Mouse (Mus musculus) adrenal gland (tissue): ENCODE data around the gene Rft1.

ENCODE experiments used
- intact Hi-C: fragments of 180-260 bp; cut with DNase I; formaldehyde crosslinking; loops from one replicate; pipeline ENCODE4 v1.15.1; 2025
- long read RNA-seq, 2 experiments: library from polyadenylated mRNA; unstranded; transcript quantifications; one replicate each; pipeline ENCODE4 v2.0.0; 2020; ENCODE audit warnings: borderline replicate concordance in 1 of 2; ENCODE audit not compliant: insufficient replicate concordance in 1 of 2

Gene Rft1
- long read RNA-seq, experiment 1, transcript Rft1-201 (13 exons, 2,387 nt), result major isoform, 29 of 46 reads
- long read RNA-seq, experiment 1, partial matches to known transcripts, result 6 of 46 reads
- long read RNA-seq, experiment 1, other reads (novel, unspliced or antisense), result 10 of 46 reads
- long read RNA-seq, experiment 2, transcript Rft1-201 (13 exons, 2,387 nt), result major isoform, 36 of 54 reads
- long read RNA-seq, experiment 2, partial matches to known transcripts, result 3 of 54 reads
- long read RNA-seq, experiment 2, other reads (novel, unspliced or antisense), result 11 of 54 reads

- intact Hi-C loops, result no loop called here
Observed at GRCm38 (mm10) chr14:30653943-30654659, at the start of gene Rft1. Rft1 (plus strand) TSS chr14:30654360.

- intact Hi-C loops, result no loop called here
Observed at GRCm38 (mm10) chr14:30606817-30607216, 47.3 kb upstream of the Rft1 start.

- intact Hi-C loops, result no loop called here
Observed at GRCm38 (mm10) chr14:30607696-30608095, 46.5 kb upstream of the Rft1 start.

- intact Hi-C loops, result no loop called here
Observed at GRCm38 (mm10) chr14:30608176-30608575, 46.0 kb upstream of the Rft1 start.

- intact Hi-C loops, result no loop called here
Observed at GRCm38 (mm10) chr14:30609499-30609898, 44.7 kb upstream of the Rft1 start.

GRCm38 (mm10) chr14:30610304-30610703 lies 43.9 kb upstream of the Rft1 start:
- intact Hi-C loops, result loop anchor here (5.0 kb wide), 1 partner anchor 37 kb away; no protein-coding TSS in a partner anchor

DNA sequence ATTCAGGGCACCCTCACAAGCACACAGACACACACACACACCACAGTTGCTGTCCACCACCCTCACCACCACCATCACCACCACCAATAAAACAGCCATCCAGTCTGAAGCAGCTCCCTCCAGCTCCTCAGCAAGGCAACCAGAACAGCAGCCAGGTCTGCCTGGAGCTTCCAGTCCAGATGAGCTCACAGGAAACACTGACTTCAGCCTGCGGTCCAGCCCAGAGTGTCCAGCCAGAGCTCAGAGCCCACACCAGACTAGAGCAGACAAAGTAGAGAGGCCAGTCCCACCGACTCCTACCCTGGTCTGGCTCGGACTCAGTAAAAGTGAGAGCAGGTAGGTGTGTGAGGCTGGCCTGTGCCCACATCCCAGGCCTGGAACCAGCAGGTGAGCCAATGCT lies 43.2 kb upstream of the Rft1 start:
- intact Hi-C loops, result loop anchor here (5.0 kb wide), 1 partner anchor 36 kb away; no protein-coding TSS in a partner anchor

DNA sequence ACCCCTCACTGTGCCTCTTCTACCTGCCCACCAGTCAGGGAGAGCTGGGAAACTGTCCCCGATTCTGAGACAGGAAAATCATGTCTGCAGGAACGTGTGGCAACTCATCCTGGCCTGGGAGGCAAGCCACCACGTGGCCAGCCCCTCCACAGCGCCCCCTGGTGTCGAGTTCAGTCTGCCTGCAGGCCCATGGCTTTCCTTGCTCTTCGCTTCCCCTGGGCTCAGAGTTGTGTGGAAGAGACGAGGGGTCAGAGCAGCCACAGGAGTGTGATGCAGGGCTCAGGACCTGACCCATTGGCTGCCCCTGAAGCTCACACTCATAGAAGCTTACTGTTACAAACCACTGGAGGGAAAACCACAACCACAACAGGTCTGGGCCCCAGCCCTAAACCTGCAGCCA lies 41.6 kb upstream of the Rft1 start:
- intact Hi-C loops, result loop anchor here (5.0 kb wide), 1 partner anchor 35 kb away; no protein-coding TSS in a partner anchor

DNA sequence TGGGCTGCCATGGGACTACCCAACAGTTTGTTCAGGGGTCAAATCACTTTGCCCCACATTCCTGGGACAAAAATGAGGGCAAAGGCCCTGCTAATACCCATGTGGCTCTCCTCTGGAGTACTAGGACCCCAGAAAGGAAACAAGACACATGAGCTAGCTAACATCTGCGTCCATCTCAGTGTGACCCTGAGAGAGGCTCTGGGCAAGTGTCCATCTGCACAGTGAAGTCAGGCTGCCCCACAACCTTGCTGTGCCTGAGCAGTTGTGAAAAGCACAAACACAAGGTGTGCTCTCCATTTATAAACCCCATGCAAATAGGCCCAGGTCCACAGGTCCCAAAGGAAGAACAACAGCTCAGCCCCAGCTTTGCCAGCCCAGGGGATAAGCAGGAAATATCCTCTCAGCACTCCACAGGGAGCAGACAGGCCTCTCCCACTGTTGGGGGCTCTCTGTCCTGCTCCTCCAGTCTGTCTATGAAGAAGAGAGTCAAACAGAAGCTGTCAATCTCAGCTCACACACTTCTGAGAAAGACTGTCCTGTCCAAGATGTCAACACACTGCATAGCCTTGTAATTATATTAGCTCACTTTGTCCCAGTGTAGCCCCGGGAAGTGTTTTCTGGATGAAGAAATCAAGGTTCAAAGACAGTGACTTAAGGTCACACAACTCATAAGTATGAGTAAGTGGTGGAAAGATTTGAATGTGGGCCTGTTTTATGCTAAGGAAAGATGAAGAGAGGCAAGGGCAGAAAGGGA lies 41.0 kb upstream of the Rft1 start:
- intact Hi-C loops, result loop anchor here (5.0 kb wide), 1 partner anchor 34 kb away; no protein-coding TSS in a partner anchor

DNA sequence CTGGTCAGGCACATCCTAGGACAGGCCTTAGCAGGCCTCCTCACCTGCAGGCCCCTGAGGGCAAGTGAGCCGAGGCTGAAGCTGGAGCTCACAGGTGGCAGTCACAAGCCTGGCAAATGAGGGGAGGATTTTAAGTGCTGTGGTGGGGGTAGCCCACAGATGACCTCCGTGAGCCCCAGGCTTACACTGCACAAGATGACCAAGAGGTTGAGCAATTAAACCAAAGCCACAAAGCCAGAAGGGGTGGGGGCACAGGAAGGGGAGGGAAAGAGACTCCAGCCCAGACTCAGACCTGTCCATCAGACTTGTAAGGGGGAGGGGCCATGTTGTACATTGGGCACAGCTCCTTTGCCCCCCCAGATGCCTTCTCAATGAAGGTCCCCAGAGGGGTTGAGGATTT lies 37.4 kb upstream of the Rft1 start:
- intact Hi-C loops, result no loop called here

GRCm38 (mm10) chr14:30618746-30619275 lies 35.3 kb upstream of the Rft1 start:
- intact Hi-C loops, result no loop called here

DNA sequence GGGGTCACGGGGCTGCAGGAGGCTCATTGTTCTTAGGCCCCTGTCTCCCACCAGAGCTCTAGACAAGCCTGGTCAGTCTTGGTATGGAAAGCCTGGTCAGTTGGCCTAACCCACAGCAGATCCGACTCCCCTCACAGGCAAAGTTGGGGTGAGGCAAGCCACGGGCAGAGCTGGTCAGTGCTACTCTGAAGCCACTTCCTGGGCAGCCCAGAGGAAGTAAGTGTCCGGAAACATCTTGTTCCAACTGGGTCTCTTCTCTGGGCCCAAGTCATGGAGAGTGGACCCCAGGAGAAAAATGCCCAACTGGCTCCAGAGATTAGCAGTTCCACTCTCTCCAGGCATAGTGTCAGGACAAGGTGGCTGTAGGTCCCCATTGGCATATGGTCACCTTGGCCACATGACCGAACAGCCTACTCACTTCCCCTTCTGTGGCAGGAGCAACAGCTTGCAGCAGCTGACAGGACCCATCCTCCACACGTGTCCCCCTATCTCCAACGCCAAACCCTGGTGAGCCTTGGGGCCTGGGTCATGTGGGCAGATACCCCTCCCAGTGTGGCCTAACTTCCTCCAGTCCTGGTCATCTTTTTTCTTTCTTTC lies 34.1 kb upstream of the Rft1 start:
- intact Hi-C loops, result no loop called here

- intact Hi-C loops, result no loop called here
Observed at GRCm38 (mm10) chr14:30622130-30622529, 32.0 kb upstream of the Rft1 start.

DNA sequence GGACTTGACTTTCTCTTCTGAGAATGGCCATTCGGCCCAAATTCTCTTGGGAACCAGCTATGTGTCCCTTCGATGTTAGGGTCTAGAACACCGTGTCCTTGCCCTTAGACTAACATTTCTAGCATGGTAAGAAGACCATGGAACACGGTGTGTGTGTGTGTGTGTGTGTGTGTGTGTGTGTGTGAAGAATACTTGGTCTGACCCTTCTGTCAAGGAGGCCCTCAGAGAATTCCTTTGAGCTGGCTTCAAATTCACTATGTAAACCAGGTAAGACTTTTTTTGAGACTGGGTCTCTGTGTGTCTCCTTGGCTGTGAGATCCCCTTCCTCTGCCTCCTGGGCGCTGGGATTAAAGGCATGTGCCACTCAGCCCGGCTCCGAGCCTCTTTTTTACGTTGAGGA lies 31.6 kb upstream of the Rft1 start:
- intact Hi-C loops, result no loop called here

- intact Hi-C loops, result no loop called here
Observed at GRCm38 (mm10) chr14:30624277-30624721, 29.9 kb upstream of the Rft1 start.

GRCm38 (mm10) chr14:30625131-30625807 lies 28.9 kb upstream of the Rft1 start:
- intact Hi-C loops, result no loop called here

- intact Hi-C loops, result no loop called here
Observed at GRCm38 (mm10) chr14:30625856-30626726, 28.1 kb upstream of the Rft1 start, which contains the start of gene Prkcd. Prkcd (minus strand) TSS chr14:30626210.

DNA sequence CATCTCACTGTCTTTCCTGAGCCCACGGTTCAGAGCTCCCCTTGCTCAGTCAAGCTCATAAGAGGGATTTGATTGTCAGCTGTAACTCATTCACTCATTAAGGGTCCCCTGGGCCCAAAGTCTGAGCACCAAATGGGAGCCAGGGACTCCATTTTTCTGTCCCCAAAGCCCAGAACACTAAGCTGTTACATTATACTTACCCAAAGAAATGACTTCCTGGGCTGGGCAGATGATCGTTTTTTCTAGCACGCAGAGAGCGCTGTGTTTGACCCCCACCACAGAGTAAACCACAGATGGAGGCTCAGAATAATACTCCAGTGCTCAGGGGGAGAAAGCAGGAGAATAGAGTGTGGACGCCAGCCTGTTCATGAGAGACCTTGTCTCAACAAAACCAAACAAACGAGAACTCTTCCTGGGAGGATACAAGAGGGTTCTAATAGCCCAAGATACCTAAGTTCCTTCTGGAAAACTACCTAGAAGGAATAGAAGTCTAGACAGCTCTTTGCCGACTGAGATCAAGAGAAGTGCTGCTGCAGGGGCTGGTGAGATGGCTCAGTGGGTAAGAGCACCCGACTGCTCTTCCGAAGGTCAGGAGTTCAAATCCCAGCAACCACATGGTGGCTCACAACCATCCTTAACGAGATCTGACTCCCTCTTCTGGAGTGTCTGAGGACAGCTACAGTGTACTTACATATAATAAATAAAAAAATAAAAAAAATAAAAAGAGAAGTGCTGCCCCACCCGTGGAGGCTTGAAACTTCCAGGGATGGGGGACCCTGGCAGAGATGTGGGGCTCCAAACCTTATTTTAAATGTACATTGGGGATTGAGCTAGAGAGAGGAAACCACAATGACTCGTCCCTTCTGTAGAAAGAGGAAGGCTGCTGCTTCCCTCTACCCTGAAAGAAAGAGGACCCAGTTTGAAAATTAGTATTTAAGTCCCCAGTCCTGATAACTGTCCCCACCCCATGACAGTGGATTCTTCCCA lies 27.1 kb upstream of the Rft1 start:
- intact Hi-C loops, result no loop called here
